Mouse (Mus musculus): ENCODE data around the gene Pdilt.
"Not testable (repeated sequence)": the region's sequence is repeated elsewhere in the genome, so short reads cannot be mapped to it uniquely, and the experiment has no call there.

Gene Pdilt

DNA sequence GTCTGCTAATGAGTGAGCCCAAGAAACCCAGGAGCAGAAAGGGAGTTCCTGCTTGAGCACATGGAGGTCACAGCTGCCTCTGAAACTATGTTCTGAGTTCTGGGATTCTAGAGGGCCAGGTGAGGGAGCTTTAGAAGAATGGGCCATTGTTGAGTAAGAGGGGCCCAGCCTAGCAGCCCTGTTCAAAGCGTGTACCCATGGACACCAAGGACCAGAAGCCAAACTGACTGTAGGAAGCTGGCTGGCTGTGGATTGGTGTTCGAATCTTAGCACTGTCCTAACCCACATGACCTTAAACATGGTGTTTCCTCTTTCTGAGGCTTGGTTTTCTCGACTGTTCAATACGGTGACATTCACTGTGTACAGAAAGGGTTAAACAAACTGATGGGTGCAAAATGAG lies at the start of gene Pdilt:
Pdilt (minus strand) TSS at position 101 of the 400 bp plus-strand sequence.
- DNase-seq (ENCODE audit: low read depth, low spot score), result no peak

DNA sequence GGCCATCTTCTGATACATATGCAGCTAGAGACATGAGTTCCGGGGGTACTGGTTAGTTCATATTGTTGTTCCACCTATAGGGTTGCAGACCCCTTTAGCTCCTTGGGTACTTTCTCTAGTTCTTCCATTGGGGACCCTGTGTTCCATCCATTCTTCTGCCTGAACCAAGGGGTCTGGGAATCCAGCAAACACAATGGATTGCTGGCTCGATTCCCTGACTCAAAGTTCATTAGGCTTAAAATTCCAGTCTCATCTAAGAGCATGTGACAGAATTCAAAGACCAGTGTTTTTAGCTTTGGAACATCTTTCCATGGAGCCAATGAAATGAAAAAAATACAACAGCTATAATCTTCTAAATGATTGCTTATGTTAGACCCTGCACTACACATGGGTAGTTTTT lies 39.2 kb upstream of the Pdilt start:
- DNase-seq (ENCODE audit: low read depth, low spot score), result not testable (repeated sequence)

DNA sequence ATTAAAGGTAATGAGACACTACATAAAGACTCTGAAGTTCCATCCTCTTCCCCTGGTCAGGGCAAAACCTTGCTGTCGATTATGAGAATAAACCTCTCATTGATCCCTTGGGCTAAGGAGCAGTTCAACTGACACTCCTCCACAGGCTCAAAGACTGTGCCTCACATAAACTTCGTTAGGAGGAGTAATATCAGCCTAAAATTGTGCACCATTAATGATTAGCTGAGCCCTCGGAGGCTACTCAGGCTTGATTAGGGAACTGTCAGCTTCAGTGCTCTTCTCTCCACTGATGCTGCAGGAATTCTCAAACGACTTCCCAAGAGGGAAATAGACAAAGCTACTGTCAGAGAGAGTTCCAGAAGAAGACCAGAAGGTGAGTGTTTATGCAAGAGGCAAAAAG lies 38.2 kb upstream of the Pdilt start:
- DNase-seq (ENCODE audit: low read depth, low spot score), result no peak

DNA sequence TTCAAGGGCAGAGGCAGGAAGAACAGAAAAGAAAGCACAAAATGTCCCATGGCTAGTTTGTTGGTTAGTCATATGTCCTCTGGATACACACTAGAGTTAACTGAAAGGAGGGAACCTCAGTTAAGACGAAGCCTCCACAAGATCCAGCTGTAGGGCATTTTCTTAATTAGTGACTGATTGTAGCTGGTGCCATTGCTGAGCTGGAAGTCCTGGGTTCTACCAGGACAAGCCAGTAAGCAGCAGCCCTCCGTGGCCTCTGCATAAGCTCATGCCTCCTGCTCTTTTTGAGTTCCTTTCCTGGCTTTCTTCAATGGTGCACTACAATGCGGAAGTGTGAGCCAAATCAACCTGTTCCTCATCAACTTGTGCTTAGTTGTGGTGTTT lies 37.2 kb upstream of the Pdilt start:
- no peak for DNase-seq (ENCODE audit: low read depth, low spot score)

DNA sequence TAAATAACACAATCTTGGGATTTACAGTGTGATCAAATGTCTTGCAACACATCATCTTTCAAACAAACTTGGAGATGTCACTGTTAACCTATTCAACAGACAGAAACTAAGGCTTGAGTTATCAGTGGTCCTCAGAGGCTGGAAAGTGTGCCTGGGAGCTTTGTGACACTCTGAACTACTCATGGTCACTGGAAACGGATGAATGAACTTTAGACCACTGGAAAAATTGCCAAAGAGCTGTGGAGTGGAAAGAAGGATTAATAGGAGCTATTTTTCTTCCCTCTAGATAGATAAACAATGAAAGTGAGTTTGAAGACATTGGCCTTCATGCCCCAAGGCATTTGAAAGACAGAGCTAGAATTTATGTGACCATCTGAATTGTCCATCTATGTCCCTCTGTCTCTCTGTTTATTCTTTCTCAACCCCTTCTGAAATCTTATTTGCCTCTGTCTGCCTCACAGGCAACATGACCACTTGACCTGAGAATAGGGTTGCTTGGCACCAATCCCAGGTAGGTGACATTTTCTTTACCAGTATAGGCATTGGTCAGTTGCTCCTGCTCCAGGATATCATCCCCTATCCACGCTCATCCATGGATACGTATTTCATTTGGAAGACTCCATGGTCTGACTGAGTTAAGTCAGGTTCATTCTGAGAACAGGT lies 36.6 kb upstream of the Pdilt start:
- DNase-seq (ENCODE audit: low read depth, low spot score), result no peak

DNA sequence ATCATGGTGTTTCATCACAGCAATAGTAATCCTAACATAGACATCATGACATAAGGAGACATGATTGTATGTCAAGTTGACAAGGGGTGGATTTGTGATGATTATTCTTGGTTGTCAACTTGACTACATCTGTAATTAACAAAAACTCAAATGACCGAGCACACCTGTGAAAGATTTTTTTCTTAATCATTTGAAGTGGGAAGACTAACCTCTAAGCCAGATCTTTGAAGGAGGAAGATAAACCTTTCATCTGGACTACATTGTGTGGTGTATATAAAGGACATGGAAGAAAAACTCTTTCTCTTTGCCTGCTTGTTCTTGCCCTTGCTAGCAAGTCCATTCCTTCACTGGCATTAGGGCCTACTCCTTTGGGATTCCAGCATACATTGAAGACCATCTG lies 30.8 kb upstream of the Pdilt start, which contains the start of gene Acsm2:
Acsm2 (plus strand) TSS at position 301 of the 400 bp plus-strand sequence.
- DNase-seq (ENCODE audit: low read depth, low spot score), result no peak

DNA sequence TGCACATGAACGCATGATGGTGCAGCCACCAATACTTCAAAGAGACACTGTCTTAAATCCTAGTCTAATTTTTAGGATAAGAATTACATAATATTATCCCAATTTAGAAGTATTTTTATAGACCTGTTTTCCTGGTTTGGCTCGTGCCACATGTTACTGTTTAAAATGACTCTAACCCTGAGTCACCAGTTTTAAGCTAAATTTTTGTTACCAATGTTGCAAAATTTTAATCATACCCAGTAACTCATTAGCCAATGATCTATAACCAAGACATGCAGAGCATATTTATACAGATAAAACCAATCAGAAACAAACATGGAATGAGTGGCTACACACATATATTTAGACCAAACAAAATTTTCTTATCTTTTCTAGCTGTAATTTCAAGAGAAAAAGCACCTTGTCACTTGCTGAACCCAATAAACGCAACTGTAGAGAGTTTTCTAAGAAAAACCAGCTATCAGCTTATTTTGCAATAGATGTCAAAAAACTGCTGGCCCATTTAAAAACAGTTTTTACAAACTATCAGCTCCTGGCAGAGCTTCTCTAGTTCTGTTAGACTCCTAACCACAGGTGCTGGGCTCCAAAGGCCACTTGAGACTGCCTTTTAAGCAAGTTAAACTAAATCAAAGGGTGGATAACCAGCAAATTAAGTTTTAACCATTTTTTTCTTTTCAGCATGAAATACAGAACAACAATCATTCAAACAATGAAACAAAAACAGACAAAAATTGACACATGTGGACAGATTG lies 27.4 kb upstream of the Pdilt start:
- no peak for DNase-seq (ENCODE audit: low read depth, low spot score)

DNA sequence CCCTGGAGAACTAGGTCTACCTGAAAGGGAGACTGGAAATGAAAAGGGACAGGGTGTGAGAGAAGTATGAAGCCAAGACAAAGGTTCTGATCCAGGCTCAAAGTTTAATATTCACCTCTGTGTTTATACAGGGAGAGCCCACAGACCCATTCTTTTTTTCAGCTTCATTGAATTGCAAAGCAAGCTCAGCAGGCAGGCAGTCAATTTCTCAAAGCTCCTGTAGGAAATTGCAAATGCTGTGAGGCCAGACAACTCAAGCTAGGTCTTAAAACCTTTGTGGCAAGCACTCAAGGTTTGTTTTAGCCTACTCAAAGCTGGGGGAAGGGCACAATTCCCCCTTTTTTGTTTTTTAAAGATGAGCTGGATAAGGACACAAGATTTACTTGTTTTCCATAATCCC lies 22.3 kb upstream of the Pdilt start:
- DNase-seq (ENCODE audit: low read depth, low spot score), result no peak

DNA sequence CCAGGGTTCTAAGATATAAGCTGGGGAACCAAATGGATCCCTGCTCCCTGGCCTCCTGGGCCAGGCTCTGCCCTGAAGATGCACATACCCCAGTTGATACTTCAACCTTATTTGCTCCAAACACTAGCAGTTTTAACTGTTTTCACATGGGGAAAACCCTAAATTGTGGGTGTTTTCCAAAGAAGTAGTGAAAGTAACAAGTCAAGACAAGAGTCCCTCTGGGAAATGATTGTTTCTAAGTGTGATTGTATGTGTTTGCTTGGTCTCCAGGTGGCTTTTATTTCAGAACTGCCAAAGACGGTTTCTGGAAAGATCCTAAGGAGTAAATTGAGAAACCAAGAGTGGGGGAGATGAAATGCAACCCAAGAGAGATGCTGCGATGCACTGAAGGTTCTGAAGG lies 19.2 kb upstream of the Pdilt start:
- DNase-seq (ENCODE audit: low read depth, low spot score), result no peak

DNA sequence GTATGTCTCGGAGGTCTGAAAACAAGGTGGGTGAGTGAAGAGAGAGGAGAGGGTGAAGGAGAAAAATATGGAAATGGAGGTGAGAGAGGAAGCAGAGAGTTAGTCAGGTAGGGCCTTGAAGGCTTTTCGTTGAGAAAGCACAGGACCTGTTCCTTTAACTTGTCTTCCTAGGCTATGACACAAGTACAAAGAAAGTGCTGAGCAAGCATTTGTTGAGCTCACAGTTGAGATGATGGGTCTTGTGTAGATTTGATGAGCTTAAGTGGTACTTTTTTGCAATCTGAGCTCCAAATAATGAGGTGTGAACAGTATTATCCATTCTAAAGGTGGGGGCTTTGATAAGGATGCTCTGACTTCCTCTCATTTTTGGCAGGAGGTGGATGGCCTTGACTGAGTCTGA lies 11.1 kb upstream of the Pdilt start:
- no peak for DNase-seq (ENCODE audit: low read depth, low spot score)

DNA sequence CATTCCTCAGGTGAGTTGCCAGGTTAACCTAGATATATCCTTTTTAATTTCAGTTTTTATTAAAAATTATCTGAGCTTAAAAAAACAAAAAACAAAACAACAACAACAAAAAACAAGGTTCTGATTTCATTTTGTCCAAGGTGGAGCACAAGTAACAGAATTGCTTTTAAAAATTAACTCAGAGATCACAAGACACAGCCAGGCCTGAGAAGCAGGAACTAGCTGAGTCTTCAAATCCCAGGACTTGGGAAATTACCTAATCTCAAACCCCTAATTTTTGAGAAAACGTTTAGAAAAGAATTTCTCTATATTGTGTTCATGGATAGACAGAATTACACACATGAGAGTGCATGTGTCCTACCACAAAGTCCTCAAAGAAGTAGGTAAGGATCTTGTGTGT lies 9.6 kb upstream of the Pdilt start:
- no peak for DNase-seq (ENCODE audit: low read depth, low spot score)

DNA sequence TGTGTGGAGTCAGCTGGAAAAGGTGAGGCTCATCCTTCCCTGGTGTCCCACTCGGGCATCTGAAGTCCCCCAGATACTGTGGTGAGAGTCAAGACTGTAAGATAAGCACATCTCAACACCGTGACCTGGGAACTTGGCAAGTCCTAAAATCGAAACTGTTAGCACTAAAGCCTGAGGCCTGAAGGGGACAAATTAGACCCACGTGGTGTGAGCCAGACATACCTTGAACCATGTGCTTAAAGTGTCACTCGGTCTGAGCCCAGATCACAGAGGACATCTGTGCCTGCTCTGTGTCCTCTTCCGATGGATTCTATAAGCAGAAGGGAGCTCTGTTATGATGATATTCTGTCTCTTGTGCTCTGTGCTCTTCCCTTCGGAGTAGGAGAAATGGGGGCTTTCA lies 5.3 kb upstream of the Pdilt start:
- DNase-seq (ENCODE audit: low read depth, low spot score), result no peak

DNA sequence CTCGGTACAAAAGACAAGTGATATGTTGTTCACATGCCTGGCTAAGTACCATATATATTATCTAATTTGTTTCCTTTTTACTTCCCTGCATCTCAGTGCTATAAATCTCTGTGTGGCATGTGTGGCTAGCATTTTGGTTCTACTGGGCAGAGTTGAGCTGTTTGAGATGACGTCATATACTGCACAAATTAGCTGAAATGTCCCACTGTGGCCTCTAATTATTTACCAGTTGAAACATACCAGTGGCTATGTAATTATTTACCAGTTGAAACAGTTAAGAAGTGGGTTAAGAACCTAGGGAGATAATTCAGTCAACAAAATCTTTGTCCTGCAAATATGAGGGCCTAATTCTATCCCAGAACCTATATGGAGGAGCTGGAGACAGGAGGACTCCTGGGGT lies 4.3 kb upstream of the Pdilt start:
- DNase-seq (ENCODE audit: low read depth, low spot score), result no peak

DNA sequence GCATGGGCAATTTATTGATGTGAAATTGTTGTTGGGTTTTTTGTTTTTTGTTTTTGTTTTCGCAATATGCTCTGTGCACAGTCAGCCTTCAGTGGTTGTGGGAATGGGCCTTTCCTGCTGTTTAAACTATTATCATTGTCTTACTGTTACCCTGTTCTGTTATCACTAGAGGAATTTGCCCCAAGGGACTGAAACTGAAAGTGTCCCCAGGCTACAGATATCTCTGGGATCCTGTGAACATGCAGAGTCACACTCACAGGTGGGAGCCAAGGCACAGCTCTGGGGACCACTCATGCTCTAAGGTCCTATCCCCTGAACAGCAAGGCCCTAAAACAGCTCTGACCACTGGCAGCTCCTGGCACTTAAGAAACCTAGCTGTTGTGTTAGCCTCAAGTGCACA lies 3.8 kb upstream of the Pdilt start:
- no peak for DNase-seq (ENCODE audit: low read depth, low spot score)

DNA sequence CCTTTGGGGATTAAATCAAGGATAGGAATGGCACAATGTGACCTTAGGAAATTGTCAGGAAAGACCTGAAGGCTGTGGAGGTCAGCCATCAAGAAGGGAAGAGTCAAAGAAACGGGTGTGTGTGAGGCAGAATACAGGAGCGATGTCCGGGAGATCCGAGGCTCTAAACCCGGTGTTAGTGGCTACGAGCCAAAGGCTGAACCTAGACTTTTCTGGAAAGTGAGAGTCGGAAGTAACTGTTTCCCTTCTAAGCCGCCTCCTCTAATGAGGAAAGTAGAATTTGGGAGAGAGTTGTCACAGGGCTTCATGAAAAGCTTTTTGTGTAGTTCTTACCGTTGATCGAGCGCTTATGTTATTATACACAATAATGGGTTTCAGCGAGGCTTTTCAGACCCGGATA lies 3.2 kb upstream of the Pdilt start:
- DNase-seq (ENCODE audit: low read depth, low spot score), result no peak

DNA sequence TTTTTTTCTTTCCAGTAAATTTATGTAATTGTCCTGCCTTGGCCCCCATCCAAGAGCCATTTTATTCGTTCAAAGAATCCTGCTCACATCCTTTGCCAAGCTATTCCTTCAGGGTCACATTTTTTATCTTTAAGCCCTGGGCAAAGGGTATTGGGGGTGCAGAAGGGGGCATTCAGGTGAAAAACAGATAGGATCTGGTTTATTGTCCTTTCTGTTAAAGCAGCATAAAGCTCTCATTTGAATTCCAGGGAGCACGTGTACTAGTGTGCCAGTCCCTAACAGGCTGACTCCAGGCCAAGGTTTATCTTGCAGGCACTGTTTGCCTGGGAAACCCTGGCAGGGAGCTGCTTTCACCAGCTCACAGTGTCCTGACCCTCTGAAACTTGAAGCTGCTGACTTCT lies 2.6 kb upstream of the Pdilt start:
- DNase-seq (ENCODE audit: low read depth, low spot score), result no peak

DNA sequence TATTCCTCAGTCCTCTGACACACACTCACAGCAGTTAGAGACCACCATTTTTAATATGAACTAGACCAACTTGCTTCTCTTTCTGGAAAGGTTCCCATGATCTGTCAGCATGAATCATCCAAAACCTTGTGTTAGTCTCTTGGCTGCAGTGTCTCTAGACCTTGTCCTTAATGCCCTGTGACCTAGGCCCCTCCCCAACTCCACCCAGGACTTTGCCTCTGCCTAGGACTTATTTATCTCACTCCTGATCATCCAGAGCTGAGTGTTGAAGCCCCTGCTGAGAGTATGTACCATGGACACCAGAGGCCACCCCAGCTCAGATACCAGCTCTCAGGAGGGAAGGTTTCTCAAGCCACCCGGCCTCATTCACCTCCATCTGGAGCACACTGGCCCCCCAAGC lies 904 bp downstream of the Pdilt start:
- no peak for DNase-seq (ENCODE audit: low read depth, low spot score)

DNA sequence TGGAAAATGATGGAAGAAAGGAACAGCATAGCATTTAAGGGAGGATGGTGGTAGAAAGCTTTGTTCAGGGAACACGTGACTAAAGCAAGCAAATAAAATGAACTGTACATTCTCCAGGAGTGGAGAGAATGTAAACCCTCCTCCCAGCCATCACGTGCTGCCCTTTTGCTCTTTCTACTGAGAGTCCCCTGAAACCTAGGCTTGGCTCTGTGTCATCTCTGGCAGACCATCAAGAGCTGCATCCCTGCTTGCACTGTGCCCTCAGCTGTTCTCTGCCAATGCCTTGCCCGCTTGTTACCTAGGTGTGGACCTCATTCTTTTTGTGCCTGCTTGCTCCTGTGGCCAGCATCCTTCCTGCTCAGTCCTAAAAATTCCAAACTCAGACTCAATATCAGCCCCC lies 1.5 kb downstream of the Pdilt start:
- no peak for DNase-seq (ENCODE audit: low read depth, low spot score)

DNA sequence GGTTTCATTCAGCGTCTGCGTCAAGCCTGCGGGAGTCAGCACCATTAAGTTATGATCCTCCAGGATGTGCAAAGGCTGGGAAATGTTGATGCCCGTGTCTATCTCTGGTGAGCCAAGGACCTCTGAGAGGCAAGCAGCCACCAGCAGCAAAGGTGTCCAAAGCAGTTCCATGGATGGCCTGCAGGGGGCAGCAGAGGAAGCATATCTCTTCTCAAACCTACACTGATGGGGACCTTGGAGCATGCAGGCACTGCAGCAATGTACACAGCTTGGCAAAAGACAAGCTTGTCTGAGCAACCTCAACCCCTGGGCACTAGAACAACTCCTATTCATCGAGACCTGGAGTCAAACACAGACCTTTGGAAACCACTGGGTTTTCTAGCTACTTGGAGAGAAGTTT lies 3.6 kb downstream of the Pdilt start:
- DNase-seq (ENCODE audit: low read depth, low spot score), result peak; percentile 22

DNA sequence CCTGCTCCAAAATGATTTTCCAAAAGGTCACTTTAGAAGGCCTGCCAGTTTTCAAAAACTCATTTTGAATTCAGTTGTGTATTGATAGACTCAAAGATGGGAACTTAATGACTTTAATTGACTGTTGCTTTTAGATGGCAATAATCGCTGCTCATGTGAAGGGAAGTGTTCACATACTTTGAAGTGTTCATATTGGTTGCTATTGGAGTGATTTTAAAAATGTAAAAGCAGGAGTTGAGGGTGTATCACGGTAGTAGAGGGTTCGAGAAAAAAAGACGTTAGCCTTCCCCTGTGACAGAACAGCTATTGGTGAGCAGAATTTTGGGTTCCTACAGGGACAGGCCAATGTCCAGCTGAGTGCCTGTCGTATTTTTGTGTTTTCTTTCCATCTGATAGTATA lies 4.1 kb downstream of the Pdilt start, which contains the start of gene Acsm5:
Acsm5 (plus strand) TSS at position 301 of the 400 bp plus-strand sequence.
- DNase-seq (ENCODE audit: low read depth, low spot score), result no peak

DNA sequence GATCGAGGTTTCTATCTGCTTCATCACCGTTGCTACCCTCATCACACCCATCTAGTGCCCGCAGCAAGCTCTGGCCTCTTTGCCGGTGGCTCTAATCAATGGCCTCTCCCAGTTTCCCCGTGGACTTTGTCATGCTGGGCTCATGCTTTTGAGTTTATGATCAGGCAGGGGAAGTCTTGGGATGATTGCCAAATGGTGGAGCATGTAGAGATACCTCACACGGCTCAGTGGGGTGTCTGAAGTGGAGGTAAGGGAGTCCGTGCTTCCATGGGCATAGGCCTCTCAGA lies 7.1 kb downstream of the Pdilt start:
- DNase-seq (ENCODE audit: low read depth, low spot score), result no peak

DNA sequence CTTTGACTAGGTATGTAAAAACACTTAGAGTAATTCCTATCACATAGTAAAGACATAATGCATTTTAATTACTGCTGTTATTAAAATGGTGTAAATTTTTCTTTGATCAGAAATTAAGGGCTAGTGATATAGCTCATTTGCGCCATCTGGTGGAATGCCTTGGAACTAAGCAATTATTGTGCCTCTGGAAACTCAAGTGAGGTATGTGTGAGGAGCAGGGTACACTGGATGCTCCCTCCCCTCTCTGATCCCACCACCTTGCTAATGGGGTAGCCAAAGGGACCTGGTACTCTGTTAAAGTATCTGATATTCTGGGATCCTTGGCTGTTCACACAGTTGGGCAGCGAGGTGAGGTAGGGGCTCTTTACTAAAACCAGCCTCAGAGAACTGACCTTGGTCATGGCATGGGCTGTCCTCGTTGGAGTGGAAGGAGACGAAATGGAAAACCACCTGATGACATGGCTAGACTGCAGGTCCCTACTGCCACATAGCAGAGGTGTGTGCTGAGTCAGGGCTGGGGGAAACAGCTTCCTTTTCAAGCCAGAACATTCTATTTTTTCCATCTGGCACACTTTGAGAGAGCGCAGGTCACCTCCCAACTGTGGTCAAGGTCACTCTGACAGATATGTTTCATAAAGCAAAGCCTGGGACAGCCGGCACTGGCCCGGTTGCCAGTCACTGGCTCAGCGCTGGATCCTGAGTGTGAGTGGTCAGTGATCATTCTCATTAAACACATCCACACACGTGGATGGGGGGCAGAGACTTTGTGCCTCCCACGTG lies 7.6 kb downstream of the Pdilt start:
- peak; percentile 21 for DNase-seq (ENCODE audit: low read depth, low spot score)

DNA sequence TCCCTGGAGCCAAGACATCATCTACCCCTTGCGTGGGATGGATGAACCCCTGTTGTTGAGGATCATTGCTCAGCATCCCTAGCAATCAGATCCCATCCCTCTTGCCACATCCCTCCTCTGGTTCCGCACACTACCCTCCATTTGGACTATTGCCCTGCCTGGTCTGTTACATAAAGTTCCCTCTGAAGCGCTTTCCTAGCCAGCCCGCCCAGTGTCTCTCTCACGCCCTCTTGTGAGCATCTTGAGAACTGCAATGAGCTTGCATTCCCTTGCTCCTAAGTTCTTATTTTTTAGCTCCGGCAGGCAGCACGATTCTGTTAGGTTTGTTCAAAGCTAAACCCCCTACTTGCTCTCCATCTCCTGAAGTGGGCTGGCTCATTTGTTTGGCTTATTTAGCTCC lies 10.2 kb downstream of the Pdilt start:
- DNase-seq (ENCODE audit: low read depth, low spot score), result no peak
